Mouse (Mus musculus) embryo, embryonic 10 days (tissue): ENCODE measurements around the gene Ntmt1.

Experiments
- DNase-seq: peaks from one replicate; pipeline ENCODE4 v3.0.0-alpha.2; 2015; ENCODE audit warnings: low spot score

Ntmt1 gene

DNA sequence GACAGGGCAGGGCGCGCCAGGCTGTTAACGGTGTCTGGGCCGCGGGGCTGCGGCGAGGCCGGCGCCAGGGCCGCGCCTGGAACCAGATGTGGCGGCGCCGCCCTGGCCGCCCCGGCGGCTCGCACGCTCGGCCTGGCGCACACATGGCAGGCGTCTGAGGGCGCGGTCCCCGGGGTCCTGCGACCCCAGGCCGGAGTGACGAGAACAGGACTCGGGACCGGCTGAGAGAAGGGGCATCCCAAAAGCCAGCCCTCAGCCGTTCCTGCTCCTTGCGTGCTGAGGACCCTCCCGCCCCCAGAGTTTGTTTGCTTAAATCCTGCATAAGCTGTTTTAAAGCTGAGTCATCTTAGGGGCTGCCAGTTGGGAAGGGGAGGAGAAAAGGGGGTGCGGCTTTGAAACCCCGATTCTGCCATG, 57.3 kb downstream of the Ntmt1 start:
- no peak for DNase-seq

DNA sequence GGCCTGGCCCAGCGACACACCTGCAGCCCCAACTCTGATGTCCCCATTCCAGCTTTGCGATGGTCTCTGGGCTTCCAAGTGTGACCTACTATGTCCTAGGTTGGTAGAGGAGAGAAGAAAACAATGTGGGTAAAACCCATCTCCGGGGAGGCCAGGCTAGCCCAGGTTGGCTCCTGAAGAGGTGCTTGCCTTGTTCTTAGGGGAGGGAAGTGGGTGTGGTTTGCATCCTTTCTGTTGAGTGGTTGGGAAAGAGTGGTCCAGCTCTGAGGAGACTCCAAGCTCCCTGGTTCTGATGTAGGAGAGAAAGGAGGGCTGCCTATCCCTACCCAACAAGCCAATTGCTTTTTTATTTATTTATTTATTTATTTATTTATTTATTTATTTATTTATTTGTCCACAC, 57.8 kb downstream of the Ntmt1 start:
- no peak for DNase-seq

DNA sequence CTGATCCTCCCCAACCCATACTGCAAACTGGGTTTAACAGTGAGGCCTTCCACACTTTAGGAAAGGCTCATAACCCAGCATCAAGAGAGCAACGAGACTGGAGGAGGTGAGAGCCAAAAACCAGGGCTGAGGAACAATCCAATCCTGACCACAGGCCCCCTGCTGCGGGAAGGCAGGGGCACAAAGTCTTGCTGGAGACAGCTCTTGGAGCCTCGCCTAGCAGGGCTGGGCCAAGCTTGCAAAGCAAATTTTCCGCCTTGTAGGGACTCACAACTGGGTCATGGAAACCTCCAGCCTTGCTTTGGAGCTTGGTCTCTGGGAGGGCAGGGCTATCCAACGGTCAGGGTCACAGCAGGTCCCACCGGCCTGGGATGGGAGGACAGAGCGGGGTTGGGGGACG, 63.2 kb downstream of the Ntmt1 start:
- DNase-seq, result no peak
